Mouse (Mus musculus): ENCODE measurements around the gene Gm12845. TPM values are rescaled to one million over a fixed set of nuclear protein-coding genes. Genes with fewer than 3 reads are reported as not detected.
A peak's percentile ranks its signal among the peaks of the same experiment; 100 is the strongest.
"Not testable (repeated sequence)": the region's sequence is repeated elsewhere in the genome, so short reads cannot be mapped to it uniquely, and the experiment has no call there.

Gm12845 gene
- not detected for total RNA-seq (2021)

DNA sequence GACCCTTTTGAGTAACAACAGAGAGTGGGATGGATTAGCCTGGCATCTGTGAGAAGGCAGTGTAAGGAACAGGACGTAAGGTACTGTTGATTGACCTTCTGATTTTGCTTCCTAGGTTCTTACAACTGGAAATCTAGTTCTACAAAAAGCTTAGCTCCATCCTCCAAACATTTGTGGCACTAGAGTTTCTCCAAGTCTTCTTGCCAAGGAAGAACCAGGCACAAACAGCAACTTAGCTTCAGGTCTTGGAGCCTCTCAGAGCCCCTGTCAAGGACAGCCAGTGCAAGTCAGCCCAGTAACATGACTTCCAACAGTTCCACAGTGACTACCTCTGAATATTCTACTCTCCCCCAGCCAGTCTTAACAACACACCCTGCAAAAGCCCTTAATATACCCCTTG is at the start of gene Gm12845:
Gene Gm12845 (plus strand): TSS at position 301 of the 400 bp plus-strand sequence.
- no peak for DNase-seq (ENCODE audit: low spot score)
- intact Hi-C loops (cut with DNase I): no loop called here

DNA sequence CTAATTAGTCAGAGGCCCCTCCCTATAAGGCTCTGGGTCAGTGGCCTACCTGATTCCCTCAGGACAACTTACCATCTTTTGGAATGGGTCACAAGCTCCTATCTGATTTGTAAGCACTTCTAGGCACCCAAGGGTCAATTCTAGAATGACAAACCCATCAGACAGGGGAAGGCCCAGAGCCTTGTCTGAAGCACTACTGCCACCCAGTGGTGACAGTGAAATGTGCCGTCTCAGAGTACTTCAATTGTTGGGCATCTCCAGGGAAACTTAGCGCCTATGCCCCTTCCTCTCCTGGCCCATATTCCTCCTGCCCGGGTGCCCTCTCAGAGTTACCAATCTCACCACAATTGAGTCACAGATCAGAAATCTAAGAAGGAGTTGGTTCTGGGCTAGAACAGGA is 47.3 kb upstream of the Gm12845 start:
- intact Hi-C loops (cut with DNase I): loop anchor here (1.0 to 5.0 kb wide), 3 partner anchors 185 to 407 kb away; no protein-coding TSS in a partner anchor
- no peak for DNase-seq (ENCODE audit: low spot score)

DNA sequence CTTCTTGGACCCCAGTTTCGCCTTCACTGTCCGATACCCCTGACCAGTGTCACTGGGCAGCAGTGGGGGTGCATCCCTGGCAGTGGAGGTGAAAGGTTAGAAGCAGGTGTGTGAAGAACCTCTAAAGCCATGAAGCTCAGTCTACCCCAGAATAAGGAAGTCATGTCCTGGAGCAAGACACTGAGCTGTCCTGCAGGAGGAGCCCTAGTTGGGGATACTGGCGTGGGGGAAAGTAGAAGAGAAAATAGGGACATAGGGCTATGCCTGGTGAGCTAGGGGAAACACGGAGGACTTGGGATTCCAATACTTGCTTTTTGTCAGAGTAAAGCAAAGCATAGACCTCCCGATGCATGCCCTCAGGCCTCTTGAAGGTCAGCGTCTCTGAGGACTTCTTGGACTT is 43.2 kb upstream of the Gm12845 start:
- DNase-seq (ENCODE audit: low spot score): no peak
- intact Hi-C loops (cut with DNase I): loop anchor here (5.0 kb wide), 1 partner anchor 134 kb away; no protein-coding TSS in a partner anchor

DNA sequence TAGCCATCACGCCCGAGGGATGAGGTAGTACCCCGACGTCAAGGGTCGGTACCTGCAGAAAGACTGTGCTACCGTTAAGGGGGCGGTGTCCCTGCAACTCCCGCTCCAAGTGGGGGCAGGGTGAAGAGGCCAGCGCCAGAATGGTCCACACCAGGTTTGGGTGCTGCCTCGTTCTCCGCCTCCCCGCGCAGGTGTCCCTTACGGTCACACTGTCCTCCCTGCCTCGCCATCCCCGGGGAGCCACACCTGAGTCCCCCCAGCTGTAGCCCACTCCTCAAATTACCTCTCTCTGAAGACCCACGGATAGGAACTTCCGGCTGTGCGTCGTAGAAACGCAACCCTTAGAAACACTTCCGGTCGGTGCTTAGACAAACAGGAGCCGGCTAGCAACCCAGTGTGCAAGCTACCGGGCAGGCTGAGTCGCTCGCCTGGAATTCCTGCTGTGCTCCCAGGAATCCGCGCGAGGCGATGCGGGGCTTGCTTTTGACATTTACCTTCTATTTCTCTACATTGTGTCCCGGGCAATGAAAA is 42.2 kb upstream of the Gm12845 start, which contains the start of gene Dmap1:
Gene Dmap1 (minus strand): TSS at position 343 of the 531 bp plus-strand sequence.
- DNase-seq (ENCODE audit: low spot score): peak; percentile 51
- intact Hi-C loops (cut with DNase I): loop anchor here (5.0 kb wide), 1 partner anchor 135 kb away; no protein-coding TSS in a partner anchor

DNA sequence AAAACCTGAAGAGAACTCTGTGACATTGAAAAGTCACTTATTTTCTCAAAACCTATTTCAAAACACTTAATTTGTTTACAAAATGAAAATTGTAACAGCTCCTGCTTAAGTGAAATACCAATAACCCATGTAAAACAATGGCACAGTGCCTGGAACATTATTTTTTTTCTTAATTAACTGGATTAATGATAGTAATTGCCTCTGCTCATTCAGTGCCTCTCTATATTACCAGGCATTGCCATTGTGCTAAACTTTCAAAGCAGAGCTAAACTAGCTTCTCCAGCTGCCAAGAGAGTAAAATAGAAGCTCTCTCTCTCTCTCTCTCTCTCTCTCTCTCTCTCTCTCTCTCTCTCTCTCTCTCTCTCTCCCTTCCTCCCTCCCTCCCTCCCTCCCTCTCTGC is 41.7 kb upstream of the Gm12845 start:
- intact Hi-C loops (cut with DNase I): loop anchor here (5.0 kb wide), 1 partner anchor 135 kb away; no protein-coding TSS in a partner anchor
- DNase-seq (ENCODE audit: low spot score): no peak

DNA sequence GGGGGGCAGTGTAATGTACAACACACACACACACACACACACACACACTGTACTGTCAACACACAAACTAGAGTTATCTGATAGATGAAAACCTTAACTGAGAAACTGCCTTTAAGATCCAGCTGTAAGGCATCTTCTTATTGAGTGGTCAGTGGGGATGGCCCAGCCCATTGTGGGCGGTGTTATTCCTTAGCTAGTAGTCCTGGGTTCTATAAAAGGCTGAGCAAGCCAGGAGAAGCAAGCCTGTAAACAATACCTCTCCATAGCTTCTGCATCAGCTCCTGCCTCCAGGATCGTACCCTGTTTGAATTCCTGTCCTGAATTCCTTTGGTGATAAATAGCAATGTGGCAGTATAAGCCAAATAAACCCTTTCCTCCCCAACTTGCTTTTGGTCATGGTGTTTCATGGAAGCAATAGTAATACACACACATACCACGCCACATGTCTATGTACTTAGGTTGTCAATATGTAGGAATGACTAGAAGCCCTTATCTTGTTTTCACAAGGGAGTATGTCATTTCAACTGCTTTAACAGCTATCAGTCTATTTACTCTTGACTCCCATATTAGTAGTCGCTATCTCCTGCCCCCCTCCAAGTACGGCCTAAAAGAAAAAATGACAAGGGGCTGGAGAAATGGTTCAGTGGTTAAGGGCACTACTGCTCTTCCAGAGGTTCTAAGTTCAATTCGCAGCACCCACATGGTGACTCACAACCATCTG is 41.0 kb upstream of the Gm12845 start:
- DNase-seq (ENCODE audit: low spot score): no peak
- intact Hi-C loops (cut with DNase I): loop anchor here (5.0 kb wide), 1 partner anchor 136 kb away; no protein-coding TSS in a partner anchor

DNA sequence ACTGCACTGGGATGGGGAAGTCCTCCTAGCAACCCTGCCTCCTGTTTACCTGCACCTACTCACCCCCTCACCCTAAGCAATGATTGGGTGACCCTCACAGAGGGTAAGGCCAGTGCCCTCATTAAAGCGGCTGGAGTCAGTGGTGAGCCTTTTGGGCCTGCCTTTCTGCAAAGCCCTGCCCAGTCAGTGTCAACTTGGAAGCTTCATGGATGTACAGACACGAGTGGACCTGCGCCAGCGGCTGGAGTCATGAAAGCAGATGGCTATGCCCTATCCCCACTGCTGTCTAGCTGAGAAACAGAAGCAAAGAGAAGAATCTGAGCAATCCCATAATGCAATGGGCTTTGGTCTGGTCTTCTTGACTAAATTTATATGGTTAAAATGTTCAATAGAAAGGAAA is 37.9 kb upstream of the Gm12845 start:
- DNase-seq (ENCODE audit: low spot score): no peak
- intact Hi-C loops (cut with DNase I): no loop called here

DNA sequence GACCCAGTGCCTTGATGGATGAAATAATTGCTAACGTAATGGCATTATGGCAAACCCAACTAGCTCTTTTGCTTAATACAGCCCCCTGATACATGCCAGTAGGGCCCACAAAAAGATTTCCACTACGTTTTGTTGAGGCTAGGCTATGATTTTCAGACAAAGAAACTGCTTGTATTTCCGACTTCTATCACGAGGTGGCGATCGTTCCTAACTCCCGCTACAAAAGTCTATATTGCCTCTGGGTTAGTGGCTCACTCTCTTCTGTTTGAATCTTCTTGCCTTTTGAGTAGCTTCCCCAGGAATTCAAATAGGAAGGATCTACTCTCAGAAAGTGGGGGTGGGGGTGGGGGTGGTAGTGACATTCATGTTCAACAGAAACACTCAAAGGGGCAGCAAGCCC is 18.9 kb upstream of the Gm12845 start:
- intact Hi-C loops (cut with DNase I): loop anchor here (1.0 to 5.0 kb wide), 2 partner anchors 65 to 377 kb away; no protein-coding TSS in a partner anchor
- no peak for DNase-seq (ENCODE audit: low spot score)

DNA sequence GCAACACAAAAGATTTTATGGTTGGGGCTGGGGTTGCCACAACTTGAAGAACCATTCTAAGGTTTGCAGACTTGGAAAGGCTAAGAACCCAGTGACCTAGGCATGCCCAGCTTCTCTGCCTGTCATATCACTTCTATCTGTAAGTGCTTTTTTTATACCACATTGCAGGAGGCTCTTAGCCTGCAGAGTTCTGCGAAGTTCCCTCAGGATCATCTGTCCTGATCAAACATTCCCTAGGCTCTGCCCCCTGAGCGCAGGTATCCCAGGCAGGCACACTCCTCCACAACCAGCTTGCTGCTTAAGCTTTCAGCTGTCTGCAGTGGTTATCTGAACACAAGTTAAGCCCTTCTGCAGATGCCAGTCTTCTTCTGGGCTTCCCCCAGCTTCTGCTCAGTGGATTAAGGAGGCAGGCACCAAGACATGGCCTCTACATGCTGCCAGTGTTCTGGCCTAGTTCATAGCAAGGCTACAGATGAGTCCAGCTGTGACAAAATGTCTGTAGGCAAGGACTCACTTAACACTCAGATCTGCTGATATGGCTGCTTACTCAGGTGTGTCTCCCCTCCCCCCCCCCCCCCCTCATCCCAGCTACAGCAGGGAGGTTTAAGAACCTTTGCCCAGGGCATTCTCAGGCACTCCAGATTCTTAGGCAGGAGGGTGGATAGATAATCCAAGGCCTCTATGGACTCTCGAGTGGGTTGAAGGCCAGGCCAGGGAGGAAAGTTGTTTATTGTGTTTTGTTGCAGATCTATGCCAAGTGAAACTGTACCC is 15.2 kb upstream of the Gm12845 start:
- intact Hi-C loops (cut with DNase I): loop anchor here (5.0 kb wide), 1 partner anchor 373 kb away; no protein-coding TSS in a partner anchor
- DNase-seq (ENCODE audit: low spot score): no peak

DNA sequence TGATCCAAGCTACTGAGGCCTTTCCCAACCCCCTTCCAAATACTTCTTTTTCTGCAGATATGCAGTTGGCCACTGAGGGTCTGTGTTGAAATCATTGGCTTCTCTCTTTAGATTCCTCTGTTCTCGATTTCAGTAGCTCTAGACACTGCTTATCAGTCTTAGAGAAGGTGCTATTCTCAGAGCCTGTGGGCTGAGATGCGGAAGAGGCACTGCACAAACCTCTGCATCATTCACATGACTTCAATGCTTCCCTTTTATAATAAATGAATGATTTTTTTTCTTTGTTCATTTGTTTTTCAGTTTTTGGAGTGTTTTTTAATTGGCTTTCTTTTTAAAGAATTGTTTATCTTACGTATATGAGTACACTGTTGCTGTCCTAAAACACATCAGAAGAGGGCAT is 11.9 kb upstream of the Gm12845 start:
- no peak for DNase-seq (ENCODE audit: low spot score)
- intact Hi-C loops (cut with DNase I): loop anchor here (5.0 kb wide), 1 partner anchor 50 kb away; no protein-coding TSS in a partner anchor

DNA sequence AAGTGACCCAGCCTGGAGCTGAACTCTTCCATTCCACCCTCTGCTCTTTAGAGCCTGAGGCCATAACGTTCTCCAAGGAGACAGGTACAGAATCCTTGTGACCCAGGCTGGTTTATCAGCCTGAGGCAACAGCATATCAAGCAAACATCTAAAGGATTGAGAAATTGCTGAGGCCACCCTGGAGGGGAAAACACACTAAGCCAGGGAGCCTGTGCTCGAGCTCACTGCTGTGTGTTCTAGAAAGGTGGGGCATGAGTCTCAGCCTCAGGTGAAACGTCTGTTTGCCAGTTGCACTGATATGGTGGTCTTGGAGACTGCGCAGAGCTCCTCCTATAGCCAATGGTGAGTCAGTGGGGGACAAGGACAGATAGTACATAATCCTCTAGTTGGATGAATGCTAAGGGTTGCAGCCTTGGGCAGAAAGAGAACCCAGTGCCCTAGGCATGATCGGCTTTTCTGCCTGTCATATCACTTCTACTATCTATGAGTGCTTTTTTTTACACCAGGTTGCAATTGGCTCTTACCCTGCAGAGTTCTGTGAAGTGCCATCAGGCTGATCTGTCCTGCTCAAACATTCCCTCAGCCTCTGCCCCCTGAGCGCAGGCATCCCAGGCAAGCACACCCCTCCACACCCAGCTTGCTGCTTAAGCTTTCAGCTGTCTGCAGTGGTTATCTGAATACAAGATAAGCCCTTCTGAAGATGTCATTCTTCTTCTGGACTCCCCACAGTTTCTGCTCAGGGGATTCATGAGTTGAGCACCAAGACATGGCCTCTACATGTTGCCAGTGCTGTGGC is 10.7 kb upstream of the Gm12845 start:
- intact Hi-C loops (cut with DNase I): loop anchor here (5.0 kb wide), 1 partner anchor 49 kb away; no protein-coding TSS in a partner anchor
- no peak for DNase-seq (ENCODE audit: low spot score)

DNA sequence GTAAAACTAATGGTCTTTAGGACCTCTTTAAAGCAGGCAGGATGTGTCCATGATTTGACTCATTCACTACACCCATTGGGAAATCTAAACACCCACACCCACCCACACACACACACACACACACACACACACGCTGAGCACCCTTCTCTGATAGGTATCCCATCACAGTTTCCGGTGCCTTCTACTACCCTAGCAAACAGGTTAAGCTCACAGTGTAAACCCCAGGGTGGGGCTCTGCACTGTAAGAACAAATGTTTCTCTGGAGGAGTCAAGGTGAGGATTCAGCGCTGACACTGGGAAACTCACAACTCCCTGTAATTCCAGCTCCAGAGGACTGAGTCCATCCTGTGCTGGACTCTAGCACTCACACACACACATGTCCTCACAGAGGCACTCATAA is 7.7 kb downstream of the Gm12845 start:
- DNase-seq (ENCODE audit: low spot score): no peak
- intact Hi-C loops (cut with DNase I): no loop called here

DNA sequence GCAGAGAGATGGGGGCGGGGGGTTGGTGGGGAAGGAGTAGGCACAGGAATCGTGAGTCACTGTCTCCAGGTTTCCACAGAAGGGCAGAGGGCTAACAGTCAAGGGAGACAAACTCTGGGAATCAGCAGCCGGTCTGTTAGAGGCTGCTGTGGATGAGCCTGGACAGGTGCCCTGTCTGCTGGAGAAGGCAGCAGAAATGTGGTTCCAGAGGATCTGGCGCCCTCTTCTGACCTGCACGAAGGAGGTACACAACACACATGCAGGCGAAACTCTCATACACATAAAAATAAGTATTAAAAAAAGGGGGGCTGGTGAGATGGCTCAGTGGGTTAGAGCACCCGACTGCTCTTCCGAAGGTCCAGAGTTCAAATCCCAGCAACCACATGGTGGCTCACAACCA is 13.3 kb downstream of the Gm12845 start:
- intact Hi-C loops (cut with DNase I): no loop called here
- no peak for DNase-seq (ENCODE audit: low spot score)

DNA sequence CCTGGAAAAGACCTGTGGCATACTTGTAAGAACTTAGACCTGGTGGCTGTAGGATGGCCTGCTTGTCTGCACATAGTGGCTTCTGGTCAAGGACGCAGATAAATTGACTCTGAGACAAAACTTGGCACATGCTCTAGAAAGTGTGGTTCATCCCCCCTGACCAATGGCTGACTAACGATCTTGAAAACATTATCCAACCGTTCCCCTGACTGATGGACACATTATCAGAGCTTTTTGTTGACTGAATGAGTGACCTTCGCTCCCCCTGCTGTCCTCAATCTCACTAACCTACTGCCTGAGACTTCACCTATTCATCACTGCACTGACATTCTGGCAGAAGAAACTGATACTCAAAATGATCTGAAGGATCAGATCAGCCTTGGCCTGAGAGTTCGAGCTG is 28.3 kb downstream of the Gm12845 start:
- intact Hi-C loops (cut with DNase I); DNase-seq (ENCODE audit: low spot score): not testable (repeated sequence)

DNA sequence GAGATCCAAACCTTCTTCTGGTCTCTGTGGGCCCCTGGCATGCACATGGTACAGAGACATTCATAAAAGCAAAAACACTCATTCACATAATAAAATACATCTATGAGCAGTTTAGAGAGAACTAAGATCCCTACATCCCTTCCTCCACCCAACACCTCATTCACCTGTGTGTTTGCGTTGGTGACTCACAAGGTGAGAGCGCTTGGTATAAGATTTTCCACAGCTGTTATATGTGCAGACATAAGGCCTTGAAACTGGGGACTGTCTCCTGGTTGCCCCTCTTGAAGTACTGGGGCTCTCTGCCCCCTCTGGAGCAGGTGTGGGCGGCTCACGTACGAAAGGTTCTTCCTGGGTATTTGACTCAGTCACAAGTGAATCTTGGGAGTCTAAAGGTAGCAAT is 35.9 kb downstream of the Gm12845 start:
- intact Hi-C loops (cut with DNase I): loop anchor here (5.0 kb wide), 1 partner anchor 48 kb away; no protein-coding TSS in a partner anchor

DNA sequence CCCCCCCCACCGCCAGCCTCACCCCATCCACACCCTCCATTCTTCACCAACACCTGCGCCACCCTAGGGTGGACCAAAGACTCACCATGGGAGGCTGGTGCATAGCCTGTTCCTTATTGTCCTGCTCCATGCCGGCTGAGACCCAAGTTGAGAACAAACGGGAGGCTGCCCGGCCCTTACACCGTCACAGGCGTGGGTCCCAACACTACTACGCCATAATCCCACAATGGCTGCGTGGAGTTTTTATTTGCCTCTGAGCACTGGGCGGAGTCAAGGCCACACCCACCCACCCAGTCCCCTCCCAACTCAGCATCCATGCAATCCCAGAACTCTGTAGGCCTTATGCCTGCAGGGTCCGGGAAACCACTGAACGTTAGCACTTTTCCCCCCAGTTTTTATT is 41.2 kb downstream of the Gm12845 start, which contains the start of gene Klf17:
Gene Klf17 (minus strand): TSS at position 233 of the 400 bp plus-strand sequence.
- intact Hi-C loops (cut with DNase I): no loop called here
- no peak for DNase-seq (ENCODE audit: low spot score)

More for the DNA sequence above, 35.9 kb downstream of the Gm12845 start:
- DNase-seq (ENCODE audit: low spot score): no peak

DNA sequence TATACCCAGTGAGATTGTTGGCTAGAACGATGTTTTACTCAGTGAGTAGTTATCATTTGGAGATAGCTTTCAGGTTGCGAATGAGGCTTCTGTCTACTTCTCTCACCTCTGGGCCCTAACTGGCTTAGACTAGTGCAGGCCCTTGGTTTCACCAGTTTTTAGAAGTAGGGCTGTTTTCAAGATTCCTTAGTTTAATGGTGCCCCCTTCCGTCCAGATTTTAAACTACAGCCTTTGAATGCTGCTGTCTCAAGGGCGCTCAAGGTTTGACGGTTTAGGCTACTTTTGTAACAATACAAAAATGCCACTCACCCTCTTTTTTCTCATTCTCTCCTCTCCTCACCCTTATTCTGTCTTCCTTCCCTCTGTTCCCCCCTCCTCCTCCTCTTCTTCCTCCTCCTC is 46.7 kb downstream of the Gm12845 start:
- intact Hi-C loops (cut with DNase I): loop anchor here (1.0 kb wide), 1 partner anchor 66 kb away; no protein-coding TSS in a partner anchor
- no peak for DNase-seq (ENCODE audit: low spot score)

DNA sequence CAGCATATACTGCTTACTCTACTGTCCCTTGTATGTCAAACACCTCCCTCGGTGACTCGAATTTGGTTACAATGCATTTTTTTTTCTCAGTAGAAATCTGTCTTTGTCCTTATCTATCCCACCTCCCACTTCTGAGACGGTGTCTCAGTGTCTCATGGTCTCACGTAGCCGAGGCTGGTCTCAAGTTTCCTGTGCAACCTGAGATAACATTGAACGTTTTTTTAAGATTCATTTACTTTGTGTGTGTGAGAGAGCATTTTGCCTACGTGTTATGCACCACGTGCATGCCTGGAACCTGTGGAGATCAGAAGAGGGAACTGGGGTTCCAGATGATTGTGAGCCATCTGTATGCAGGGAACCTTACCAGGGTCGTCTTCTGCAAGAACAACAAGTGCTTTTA is 48.7 kb downstream of the Gm12845 start:
- intact Hi-C loops (cut with DNase I): no loop called here
- DNase-seq (ENCODE audit: low spot score): no peak
